In genomic region chr1:189700186-189700585, GRCm38 (mm10) we compare ENCODE assay signal across 22 mouse cellular contexts. TPM values are rescaled to one million over a fixed set of nuclear protein-coding genes. Genes with fewer than 3 reads are reported as not detected.
A peak's percentile ranks its signal among the peaks of the same experiment; 100 is the strongest.
DNase-seq lines count a peak whose midpoint lies in the region; ATAC-seq and TF ChIP-seq lines count a peak whose summit lies in the region.
"Had no signal": no experiment of that assay in that cellular context is flagged by ENCODE, and none has a peak within 500 bp of the region (broad histone marks: within the 10 kb centered on the region; RNA-seq: fewer than 3 reads in every experiment).

No protein-coding gene starts in this region.

- no peaks in the 10 kb centered on the region for H3K36me3 ChIP-seq in embryonic facial prominence, embryonic 13.5 days
- H3K36me3 ChIP-seq in embryonic facial prominence, embryonic 10.5 days (replicated peaks), result no peaks in the 10 kb centered on the region
- no peaks in the 10 kb centered on the region for H3K36me3 ChIP-seq in heart, postnatal 0 days (replicated peaks; ENCODE audit: control insufficient read depth, insufficient read depth, low read length)
- H3K36me3 ChIP-seq in lung, embryonic 14.5 days (ENCODE audit: insufficient read depth), result no peaks in the 10 kb centered on the region
- H3K36me3 ChIP-seq: embryonic facial prominence, embryonic 15.5 days; forebrain, embryonic 12.5 days; heart, embryonic 12.5 days; heart, embryonic 15.5 days; hindbrain, embryonic 12.5 days; hindbrain, embryonic 15.5 days had no signal

- TF ChIP-seq CTCF in heart, postnatal 0 days (IDR thresholded peaks at IDR 0.05; ENCODE audit: low read depth), result 0 out of 2 replicates have a peak, but pooled peaks have one; percentile 1
- TF ChIP-seq CTCF in lung, embryonic 14.5 days (IDR thresholded peaks at IDR 0.05; ENCODE audit: low read depth), result 0 out of 2 replicates have a peak, but pooled peaks have one; percentile 7

- TF ChIP-seq EP300 in heart, postnatal 0 days (IDR thresholded peaks at IDR 0.05; ENCODE audit: low read depth), result no peak

- no peak overlapping the region for H3K27ac ChIP-seq in embryonic facial prominence, embryonic 13.5 days
- H3K27ac ChIP-seq in embryonic facial prominence, embryonic 10.5 days (replicated peaks), result no peak overlapping the region
- no peak overlapping the region for H3K27ac ChIP-seq in heart, postnatal 0 days (ENCODE audit: low read depth)
- H3K27ac ChIP-seq in lung, embryonic 14.5 days (ENCODE audit: low read depth), result no peak overlapping the region
- H3K27ac ChIP-seq: embryonic facial prominence, embryonic 15.5 days; forebrain, embryonic 12.5 days; heart, embryonic 15.5 days; hindbrain, embryonic 12.5 days; hindbrain, embryonic 15.5 days had no signal

- H3K9me3 ChIP-seq in embryonic facial prominence, embryonic 13.5 days, result no peaks in the 10 kb centered on the region
- H3K9me3 ChIP-seq in embryonic facial prominence, embryonic 10.5 days, result no peaks in the 10 kb centered on the region
- H3K9me3 ChIP-seq in heart, postnatal 0 days (replicated peaks; ENCODE audit: control insufficient read depth, low read length), result no peaks in the 10 kb centered on the region
- no peaks in the 10 kb centered on the region for H3K9me3 ChIP-seq in lung, embryonic 14.5 days (ENCODE audit: low read depth, low read length)
- H3K9me3 ChIP-seq: embryonic facial prominence, embryonic 15.5 days; forebrain, embryonic 12.5 days; heart, embryonic 12.5 days; heart, embryonic 15.5 days; hindbrain, embryonic 12.5 days; hindbrain, embryonic 15.5 days had no signal

- H3K4me2 ChIP-seq in embryonic facial prominence, embryonic 13.5 days, result no peak overlapping the region
- H3K4me2 ChIP-seq in heart, postnatal 0 days (ENCODE audit: low read depth, low read length), result no peak overlapping the region
- no peak overlapping the region for H3K4me2 ChIP-seq in lung, embryonic 14.5 days
- H3K4me2 ChIP-seq: embryonic facial prominence, embryonic 15.5 days; forebrain, embryonic 12.5 days; heart, embryonic 12.5 days; heart, embryonic 15.5 days; hindbrain, embryonic 12.5 days; hindbrain, embryonic 15.5 days had no signal

- no peak for ATAC-seq in embryonic facial prominence, embryonic 13.5 days (ENCODE audit: insufficient number of reproducible peaks, insufficient read depth, low FRiP score, low TSS enrichment, low read depth)
- ATAC-seq in heart, postnatal 0 days (ENCODE audit: insufficient read depth, low read depth), result no peak
- no peak for ATAC-seq in lung, embryonic 14.5 days (ENCODE audit: insufficient read depth)

- peaks cover 18% of the 10 kb centered on the region for H3K4me1 ChIP-seq in embryonic facial prominence, embryonic 13.5 days
- H3K4me1 ChIP-seq in embryonic facial prominence, embryonic 10.5 days, result no peaks in the 10 kb centered on the region
- H3K4me1 ChIP-seq in heart, postnatal 0 days (ENCODE audit: control insufficient read depth, insufficient read depth), result no peaks in the 10 kb centered on the region
- no peaks in the 10 kb centered on the region for H3K4me1 ChIP-seq in lung, embryonic 14.5 days (ENCODE audit: insufficient read depth)
- H3K4me1 ChIP-seq: forebrain, embryonic 12.5 days; hindbrain, embryonic 12.5 days; hindbrain, embryonic 15.5 days had no signal

- 0 out of 2 replicates have a peak overlapping the region, but pooled peaks have one; percentile 27 for H3K9ac ChIP-seq in embryonic facial prominence, embryonic 13.5 days
- H3K9ac ChIP-seq in heart, postnatal 0 days (replicated peaks; ENCODE audit: low read depth, low read length), result no peak overlapping the region
- H3K9ac ChIP-seq in lung, embryonic 14.5 days, result no peak overlapping the region
- H3K9ac ChIP-seq: embryonic facial prominence, embryonic 15.5 days; forebrain, embryonic 12.5 days; heart, embryonic 12.5 days; heart, embryonic 15.5 days; hindbrain, embryonic 12.5 days; hindbrain, embryonic 15.5 days had no signal

- intact Hi-C loops in heart, postnatal 36 days (cut with DNase I), result loop anchor here (2.0 kb wide), 1 partner anchor 227 kb away; no protein-coding TSS in a partner anchor

- no peaks in the 10 kb centered on the region for H3K27me3 ChIP-seq in embryonic facial prominence, embryonic 13.5 days
- no peaks in the 10 kb centered on the region for H3K27me3 ChIP-seq in embryonic facial prominence, embryonic 10.5 days (replicated peaks; ENCODE audit: low read depth, poor library complexity, severe bottlenecking)
- no peaks in the 10 kb centered on the region for H3K27me3 ChIP-seq in heart, postnatal 0 days (ENCODE audit: control insufficient read depth, insufficient read depth, low read length)
- no peaks in the 10 kb centered on the region for H3K27me3 ChIP-seq in lung, embryonic 14.5 days (ENCODE audit: insufficient read depth, low read length)
- H3K27me3 ChIP-seq: embryonic facial prominence, embryonic 15.5 days; heart, embryonic 12.5 days; heart, embryonic 15.5 days; hindbrain, embryonic 12.5 days; hindbrain, embryonic 15.5 days had no signal

- WGBS in embryonic facial prominence, embryonic 13.5 days, result 72% methylated on average over 6 of the region's 6 CpGs
- WGBS in embryonic facial prominence, embryonic 10.5 days, result 79% methylated on average over 6 of the region's 6 CpGs
- 66% methylated on average over 6 of the region's 6 CpGs for WGBS in heart, postnatal 0 days
- WGBS in lung, embryonic 14.5 days, result 76% methylated on average over 6 of the region's 6 CpGs

- no peak overlapping the region for H3K4me3 ChIP-seq in embryonic facial prominence, embryonic 13.5 days
- H3K4me3 ChIP-seq in embryonic facial prominence, embryonic 10.5 days, result no peak overlapping the region
- no peak overlapping the region for H3K4me3 ChIP-seq in heart, postnatal 0 days (ENCODE audit: low read depth, low read length)
- H3K4me3 ChIP-seq in lung, embryonic 14.5 days (ENCODE audit: low read depth, low read length), result no peak overlapping the region
- H3K4me3 ChIP-seq: embryonic facial prominence, embryonic 15.5 days; forebrain, embryonic 12.5 days; heart, embryonic 12.5 days; heart, embryonic 15.5 days; hindbrain, embryonic 12.5 days; hindbrain, embryonic 15.5 days had no signal

- DNase-seq in embryonic facial prominence, embryonic 10.5 days (ENCODE audit: low spot score), result no peak
- DNase-seq in heart, postnatal 0 days (ENCODE audit: low spot score), result no peak
- DNase-seq in heart, postnatal 36 days, result no peak
- DNase-seq in lung, embryonic 14.5 days, result no peak
- DNase-seq in lung, postnatal 4 days, result no peak
- DNase-seq: adrenal gland, adult 8-10 months; adrenal gland, postnatal 25 days; cerebellum, adult 11-12 months; cerebellum, adult 8-10 months; cerebellum, postnatal 10 days; cerebellum, postnatal 36 days; embryo, embryonic 11 days; gastrocnemius, postnatal 10 days; gastrocnemius, postnatal 36 days; heart, postnatal 14 days had no signal

RNA-seq across cellular contexts. Expression of gene Cenpf, which starts 12.3 kb away (rescaled TPM):
- 102 and 103 TPM in 2 replicates for polyA plus RNA-seq in embryonic facial prominence, embryonic 13.5 days (2015; fragmentation: Nextera tagmentation; extraction: Ambion mirVana)
- polyA plus RNA-seq in embryonic facial prominence, embryonic 10.5 days (2016; fragmentation: Nextera tagmentation; extraction: Ambion mirVana), result 108 and 110 TPM in 2 replicates
- 11.1 and 11.2 TPM in 2 replicates for total RNA-seq in heart, postnatal 0 days (2014; rRNA removed; ENCODE audit: low replicate concordance)
- polyA plus RNA-seq in heart, postnatal 0 days (2015; fragmentation: Nextera tagmentation; extraction: Ambion mirVana), result 23.2 and 26.7 TPM in 2 replicates
- total RNA-seq in heart, postnatal 36 days (2021), result 1 to 10 TPM; 2.8 to 5.0 TPM
- 91.1 and 103 TPM in 2 replicates for polyA plus RNA-seq in lung, embryonic 14.5 days (2014; fragmentation: Nextera tagmentation; extraction: Ambion mirVana)

RNA-seq across cellular contexts. Expression of gene Ptpn14, which starts 27.9 kb away (rescaled TPM):
- 13.9 and 14.0 TPM in 2 replicates for polyA plus RNA-seq in embryonic facial prominence, embryonic 13.5 days (2015; fragmentation: Nextera tagmentation; extraction: Ambion mirVana)
- polyA plus RNA-seq in embryonic facial prominence, embryonic 10.5 days (2016; fragmentation: Nextera tagmentation; extraction: Ambion mirVana), result 6.7 TPM in 2 replicates
- total RNA-seq in heart, postnatal 0 days (2014; rRNA removed; ENCODE audit: low replicate concordance), result 23.5 and 24.5 TPM in 2 replicates
- polyA plus RNA-seq in heart, postnatal 0 days (2015; fragmentation: Nextera tagmentation; extraction: Ambion mirVana), result 4.2 TPM in 2 replicates
- total RNA-seq in heart, postnatal 36 days (2021), result 10 to 100 TPM; 30.7 to 31.2 TPM
- polyA plus RNA-seq in lung, embryonic 14.5 days (2014; fragmentation: Nextera tagmentation; extraction: Ambion mirVana), result 10.3 and 11.6 TPM in 2 replicates
